Mouse (Mus musculus) limb, embryonic 14.5 days (tissue): Measurements from ENCODE around the gene Fut11. TPM values are rescaled to one million over a fixed set of nuclear protein-coding genes. Genes with fewer than 3 reads are reported as not detected.

Experiments
- ATAC-seq: fragments of 200-750 bp; cut with Nextera tagmentation; 2 replicates; pipeline ENCODE4 v1.8.0; 2017; ENCODE audit warnings: low read depth, moderate number of reproducible peaks, moderate TSS enrichment; ENCODE audit not compliant: low FRiP score
- DNase-seq: peaks from one replicate; pipeline ENCODE4 v3.0.0-alpha.2; 2015; ENCODE audit warnings: low spot score
- H3K27ac ChIP-seq: fragments of 300-500 bp; sonication (generic); replicated peaks from 2 replicates; pipeline ENCODE4 v1.5.1; 2014; ENCODE audit warnings: low read depth, mild to moderate bottlenecking, low read length, moderate library complexity, mixed read lengths
- H3K27me3 ChIP-seq: fragments of 300-500 bp; sonication (generic); 2 replicates; pipeline ENCODE4 v1.6.1; 2014; ENCODE audit warnings: low read length, mixed read lengths; ENCODE audit not compliant: control insufficient read depth, insufficient read depth
- H3K36me3 ChIP-seq: fragments of 300-500 bp; sonication (generic); 2 replicates; pipeline ENCODE4 v1.6.1; 2014; ENCODE audit warnings: mild to moderate bottlenecking, low read length, moderate library complexity, mixed read lengths; ENCODE audit not compliant: control insufficient read depth, insufficient read depth
- H3K4me1 ChIP-seq: fragments of 300-500 bp; sonication (generic); 2 replicates; pipeline ENCODE4 v1.6.1; 2014; ENCODE audit warnings: antibody characterized with exemption, low read length, mixed read lengths; ENCODE audit not compliant: control insufficient read depth, insufficient read depth
- H3K4me2 ChIP-seq: fragments of 300-500 bp; sonication (generic); replicated peaks from 2 replicates; pipeline ENCODE4 v1.6.1; 2014; ENCODE audit warnings: low read depth, mild to moderate bottlenecking, low read length, moderate library complexity; ENCODE audit not compliant: severe bottlenecking
- H3K4me3 ChIP-seq: fragments of 300-500 bp; sonication (generic); replicated peaks from 2 replicates; pipeline ENCODE4 v1.5.1; 2014; ENCODE audit warnings: low read length
- H3K9ac ChIP-seq: fragments of 300-500 bp; sonication (generic); 2 replicates; pipeline ENCODE4 v1.6.1; 2014; ENCODE audit warnings: mild to moderate bottlenecking, low read depth, low read length, moderate library complexity; ENCODE audit not compliant: severe bottlenecking
- H3K9me3 ChIP-seq: fragments of 300-500 bp; sonication (generic); 2 replicates; pipeline ENCODE4 v1.6.1; 2016; ENCODE audit warnings: low read length; ENCODE audit not compliant: control insufficient read depth
- POLR2A ChIP-seq: fragments of 200-500 bp; IDR thresholded peaks from 2 replicates; pipeline ENCODE4 v1.8.0; 2012; ENCODE audit warnings: inconsistent platforms, mild to moderate bottlenecking, moderate library complexity, borderline replicate concordance; ENCODE audit not compliant: insufficient read depth, insufficient read length; ENCODE audit errors: extremely low read depth
- WGBS: fragments of 180-500 bp; shearing (Covaris S2); extraction: QIAGEN DNeasy Blood & Tissue Kit; methylation state at CpG from one replicate; pipeline ENCODE4 v1.1.7; 2014; 5-methylcytosine and 5-hydroxymethylcytosine counted together
- polyA plus RNA-seq, 2 experiments: library from polyadenylated mRNA; depleted of rRNA in 1 of 2; stranded (reverse) in 1 of 2; unstranded in 1 of 2; fragments of >200 nt; fragmentation: Nextera tagmentation in 1 of 2; extraction: Ambion mirVana in 1 of 2; gene quantifications; 2 replicates each; pipeline versions ENCODE4 v1.2.1 to v1.2.3; 2012 to 2014

Gene Fut11
- polyA plus RNA-seq (2012; rRNA removed) (22.6 and 26.7 TPM in 2 replicates), polyA plus RNA-seq (2014; fragmentation: Nextera tagmentation; extraction: Ambion mirVana) (26.9 and 29.2 TPM in 2 replicates)

DNA sequence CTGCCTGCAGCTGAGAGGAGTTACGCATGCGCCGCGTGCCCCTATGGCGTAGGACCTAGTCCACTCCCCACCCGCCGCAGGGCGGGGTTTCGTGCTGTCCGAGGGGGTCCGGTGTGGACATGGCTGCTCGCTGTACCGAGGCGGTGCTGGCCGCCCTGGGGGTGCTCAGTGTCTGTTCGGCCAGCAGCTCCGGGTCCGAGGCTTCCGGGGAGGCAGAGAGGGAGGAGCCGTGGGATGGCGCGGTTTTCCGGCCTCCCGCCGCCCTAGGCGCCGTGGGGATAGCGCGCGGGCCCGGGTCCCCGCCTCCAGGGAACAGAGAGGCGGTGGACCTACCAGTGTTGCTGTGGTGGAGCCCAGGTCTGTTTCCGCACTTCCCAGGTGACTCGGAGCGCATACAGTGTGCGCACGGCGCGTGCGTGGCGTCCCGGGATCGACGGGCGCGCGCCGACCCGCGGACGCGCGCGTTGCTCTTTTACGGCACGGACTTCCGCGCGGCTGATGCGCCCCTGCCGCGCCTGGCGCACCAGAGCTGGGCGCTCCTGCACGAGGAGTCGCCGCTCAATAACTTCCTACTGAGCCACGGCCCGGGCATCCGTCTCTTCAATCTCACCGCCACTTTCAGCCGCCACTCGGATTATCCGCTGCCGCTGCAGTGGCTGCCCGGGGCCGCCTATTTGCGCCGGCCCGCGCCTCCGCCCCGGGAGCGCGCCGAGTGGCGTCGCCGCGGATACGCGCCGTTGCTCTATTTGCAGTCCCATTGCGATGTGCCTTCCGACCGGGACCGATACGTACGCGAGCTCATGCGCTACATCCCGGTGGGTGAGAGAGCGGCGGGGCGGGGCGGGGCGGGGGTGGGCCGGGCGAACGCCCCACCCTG lies at the start of gene Fut11:
Gene Fut11 (plus strand): TSS at position 85 of the 877 bp plus-strand sequence.
- H3K27me3 ChIP-seq = no peaks in the 10 kb centered on the region
- H3K27ac ChIP-seq = peak within 1 kb of the TSS; percentile 95
- peak within 1 kb of the TSS; percentile 72 for H3K4me2 ChIP-seq
- WGBS = under 1% methylated on average over 104 of the region's 111 CpGs
- peaks cover 29% of the 10 kb centered on the region for H3K4me1 ChIP-seq
- no peaks in the 10 kb centered on the region for H3K9me3 ChIP-seq
- peak within 1 kb of the TSS; percentile 88 for H3K9ac ChIP-seq
- TF ChIP-seq POLR2A = peak; percentile 45; the same call in 1 of the 2 replicates
- peak within 1 kb of the TSS; percentile 86 for H3K4me3 ChIP-seq
- peaks cover 51% of the 10 kb centered on the region for H3K36me3 ChIP-seq
- ATAC-seq (peak; percentile 89), DNase-seq (peak; percentile 93)

DNA sequence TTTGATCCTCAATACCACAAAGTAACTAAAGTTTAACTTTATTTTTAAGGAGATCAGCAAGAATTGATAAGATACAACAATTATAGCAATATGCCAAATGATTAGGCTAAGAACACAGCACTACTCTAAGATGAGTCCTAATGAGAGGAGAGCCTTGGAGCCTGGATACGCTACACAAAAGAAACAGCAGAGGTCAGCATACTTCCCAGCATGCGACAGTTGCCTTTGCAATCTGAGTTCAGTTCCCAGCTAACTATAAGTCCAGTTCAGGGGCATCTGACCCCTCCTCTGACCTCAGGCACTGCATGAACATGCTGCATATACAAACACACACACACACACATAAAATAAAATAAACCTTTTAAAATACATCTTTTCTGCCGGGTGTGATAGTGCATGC lies 49.2 kb upstream of the Fut11 start:
- no peaks in the 10 kb centered on the region for H3K27me3 ChIP-seq
- H3K4me2 ChIP-seq = no peak overlapping the region
- H3K4me3 ChIP-seq = no peak overlapping the region
- no peak for TF ChIP-seq POLR2A
- no peak overlapping the region for H3K9ac ChIP-seq
- H3K9me3 ChIP-seq = no peaks in the 10 kb centered on the region
- DNase-seq (no peak), ATAC-seq (no peak)
- 37% methylated on average over 3 of the region's 3 CpGs for WGBS
- H3K36me3 ChIP-seq = no peaks in the 10 kb centered on the region
- H3K27ac ChIP-seq = no peak overlapping the region
- peaks cover 9% of the 10 kb centered on the region; the same call in 1 of the 2 replicates for H3K4me1 ChIP-seq

DNA sequence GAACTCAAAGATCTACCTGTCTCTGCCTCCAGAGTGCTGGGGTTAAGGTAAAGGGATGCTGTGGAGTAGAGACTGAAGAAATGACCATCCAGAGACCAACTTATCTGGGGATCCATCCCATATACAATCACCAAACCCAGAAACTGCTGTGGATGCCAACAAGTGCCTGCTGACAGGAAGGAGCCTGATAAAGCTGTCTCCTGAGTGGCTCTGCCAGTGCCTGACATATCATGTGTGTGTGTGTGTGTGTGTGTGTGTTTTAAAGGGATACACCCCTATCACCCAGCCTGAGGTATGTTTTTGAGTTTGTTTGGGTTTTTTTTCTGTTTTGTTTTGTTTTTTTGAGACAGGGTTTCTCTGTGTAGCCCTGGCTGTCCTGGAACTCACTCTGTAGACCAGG lies 48.4 kb upstream of the Fut11 start:
- Histone ChIP-seq H3K4me3 (no peak overlapping the region), H3K9me3 (no peaks in the 10 kb centered on the region), H3K36me3 (no peaks in the 10 kb centered on the region), H3K9ac (no peak overlapping the region), H3K27me3 (no peaks in the 10 kb centered on the region), H3K4me2 (no peak overlapping the region), H3K27ac (no peak overlapping the region), H3K4me1 (peaks cover 9% of the 10 kb centered on the region; the same call in 1 of the 2 replicates)
- TF ChIP-seq POLR2A = no peak
- ATAC-seq (no peak), DNase-seq (no peak)

DNA sequence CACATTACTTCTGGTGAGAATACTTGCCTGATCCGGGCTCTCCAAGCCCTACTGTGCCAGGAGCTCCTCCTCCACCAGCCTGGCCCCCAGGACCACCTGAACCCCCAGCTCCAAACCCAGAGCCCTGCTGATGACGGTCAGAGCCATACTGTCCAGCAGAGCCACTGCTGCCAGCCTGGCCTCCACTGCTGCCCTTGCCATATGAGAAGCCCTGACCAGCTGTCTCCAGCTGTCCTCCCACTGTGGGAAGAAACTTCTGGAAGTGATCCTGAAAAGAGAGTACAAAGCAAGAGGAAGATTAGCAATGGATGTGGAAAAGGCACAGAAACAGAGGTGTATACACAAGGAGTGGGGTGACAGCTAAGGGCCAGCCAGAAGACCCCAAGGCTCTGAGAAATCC lies 43.8 kb upstream of the Fut11 start:
- H3K4me2 ChIP-seq = no peak overlapping the region
- H3K4me1 ChIP-seq = no peaks in the 10 kb centered on the region
- H3K36me3 ChIP-seq = no peaks in the 10 kb centered on the region
- H3K27me3 ChIP-seq = no peaks in the 10 kb centered on the region
- H3K4me3 ChIP-seq = no peak overlapping the region
- DNase-seq = no peak
- 74% methylated on average over 2 of the region's 2 CpGs for WGBS
- H3K9me3 ChIP-seq = no peaks in the 10 kb centered on the region
- no peak for ATAC-seq
- no peak for TF ChIP-seq POLR2A
- no peak overlapping the region for H3K9ac ChIP-seq
- H3K27ac ChIP-seq = no peak overlapping the region

DNA sequence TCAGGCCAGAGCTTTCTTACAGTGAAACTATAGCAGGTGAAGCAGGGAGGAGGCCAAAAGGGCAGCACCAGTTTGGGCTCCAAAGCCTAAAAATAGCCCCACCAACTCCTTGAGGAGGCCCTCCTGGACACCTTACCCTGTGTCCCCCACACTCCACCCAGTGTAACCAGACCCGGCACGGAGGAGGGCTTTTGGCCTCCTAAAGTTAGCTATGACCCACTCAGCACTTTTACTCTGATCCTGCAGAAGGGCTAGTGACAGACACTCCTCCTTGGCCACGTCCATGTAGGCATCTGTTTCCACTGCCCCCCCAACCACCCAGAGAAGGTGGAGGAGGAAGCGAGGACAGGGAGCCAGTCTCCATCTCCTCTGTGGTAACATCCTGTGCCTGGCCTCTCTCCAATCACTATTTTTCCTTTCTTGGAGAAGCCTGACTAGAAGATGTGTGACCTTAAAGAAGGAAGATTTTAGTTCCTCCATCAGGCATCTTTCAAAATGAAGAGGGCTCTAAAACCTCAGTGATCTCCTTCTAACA lies 43.0 kb upstream of the Fut11 start:
- DNase-seq (no peak), ATAC-seq (no peak)
- Histone ChIP-seq H3K9me3 (no peaks in the 10 kb centered on the region), H3K4me1 (no peaks in the 10 kb centered on the region), H3K27me3 (no peaks in the 10 kb centered on the region), H3K9ac (no peak overlapping the region), H3K27ac (no peak overlapping the region), H3K4me2 (no peak overlapping the region), H3K36me3 (no peaks in the 10 kb centered on the region), H3K4me3 (no peak overlapping the region)
- TF ChIP-seq POLR2A = no peak
- WGBS = 54% methylated on average over 4 of the region's 4 CpGs
